Mouse (Mus musculus) gastrocnemius, adult 8-10 months (tissue): Measurements from ENCODE around the gene Gpr171. TPM values are rescaled to one million over a fixed set of nuclear protein-coding genes. Genes with fewer than 3 reads are reported as not detected.

Source experiments
- DNase-seq, 2 experiments: peaks; one replicate each; pipeline ENCODE4 v3.0.0; 2022; ENCODE audit warnings: low spot score in 2 of 2
- total RNA-seq, 4 experiments: library from RNA; stranded (reverse); gene quantifications; 2 replicates each; pipeline ENCODE4 v1.2.4; 2022

Gene Gpr171
- total RNA-seq, 4 experiments from 2014 or later, result 0.13 TPM; not detected in 3

GRCm38 (mm10) chr3:59054834-59055535 is 46.6 kb downstream of the Gpr171 start:
- no peak for DNase-seq

Other genes starting within 250 kb of the Gpr171 start
- not detected for gene Clrn1, start 216.5 kb downstream of the Gpr171 start, total RNA-seq
- under 1 TPM; 0.29 to 0.64 (median 0.34) TPM for gene Med12l, start 96.0 kb downstream of the Gpr171 start, total RNA-seq
- 1 to 10 TPM in 3 of 4 experiments, under 1 TPM in 1; 0.90 to 2.7 (median 1.2) TPM for gene P2ry14, start 51.8 kb upstream of the Gpr171 start, total RNA-seq
- not detected for gene Gpr87, start 93.3 kb upstream of the Gpr171 start, total RNA-seq
- under 1 TPM in 2 of 4 experiments, not detected in 2; 0.11 to 0.22 TPM for gene P2ry13, start 109.1 kb upstream of the Gpr171 start, total RNA-seq
- 1 to 10 TPM in 1 of 4 experiments, under 1 TPM in 2, not detected in 1; 0.15 to 1.1 (median 0.40) TPM for gene P2ry12, start 161.1 kb upstream of the Gpr171 start, total RNA-seq
- 1 to 10 TPM in 2 of 4 experiments, under 1 TPM in 2; 0.70 to 2.3 (median 0.98) TPM for gene Igsf10, start 242.6 kb upstream of the Gpr171 start, total RNA-seq